In genomic region chr3:88120117-88120651, GRCm38 (mm10) we compare ENCODE assay signal across 22 mouse cellular contexts. TPM values are rescaled to one million over a fixed set of nuclear protein-coding genes. Genes with fewer than 3 reads are reported as not detected.
DNase-seq lines count a peak whose midpoint lies in the region; ATAC-seq and TF ChIP-seq lines count a peak whose summit lies in the region.
"Had no signal": no experiment of that assay in that cellular context is flagged by ENCODE, and none has a peak within 500 bp of the region (broad histone marks: within the 10 kb centered on the region; RNA-seq: fewer than 3 reads in every experiment).

No protein-coding gene starts in this region.

- 62% methylated on average over 19 of the region's 19 CpGs for WGBS in heart, embryonic 10.5 days

- intact Hi-C loops in gastrocnemius, postnatal 14 days (cut with DNase I; ENCODE audit: low total_unique reads) = no loop called here
- intact Hi-C loops in heart, postnatal 25 days (cut with DNase I) = loop anchor here (2.0 kb wide), 2 partner anchors 17 to 33 kb away; no protein-coding TSS in a partner anchor

- H3K36me3 ChIP-seq in heart, embryonic 10.5 days = peaks cover 53% of the 10 kb centered on the region

- no peak overlapping the region for H3K4me3 ChIP-seq in heart, embryonic 10.5 days
- H3K4me3 ChIP-seq in layer of hippocampus, adult 2 months = no peak overlapping the region
- H3K4me3 ChIP-seq: embryonic facial prominence, embryonic 13.5 days; forebrain, embryonic 10.5 days; liver, embryonic 12.5 days had no signal

- TF ChIP-seq CTCF in layer of hippocampus, adult 2 months (conservative IDR thresholded peaks at IDR 0.05) = no peak

- no peaks in the 10 kb centered on the region for H3K27me3 ChIP-seq in heart, embryonic 10.5 days (ENCODE audit: insufficient read depth, poor library complexity, severe bottlenecking)
- H3K27me3 ChIP-seq: embryonic facial prominence, embryonic 13.5 days; liver, embryonic 12.5 days had no signal

- H3K9me3 ChIP-seq in heart, embryonic 10.5 days = no peaks in the 10 kb centered on the region
- H3K9me3 ChIP-seq: embryonic facial prominence, embryonic 13.5 days; forebrain, embryonic 10.5 days; liver, embryonic 12.5 days had no signal

- no peak for ATAC-seq in monocyte, adult 5-6 weeks (replicated peaks; ENCODE audit: insufficient number of reproducible peaks, low FRiP score, low TSS enrichment, poor library complexity, severe bottlenecking)
- ATAC-seq: liver, embryonic 12.5 days had no signal

- DNase-seq in gastrocnemius, postnatal 14 days = peak; percentile 37
- DNase-seq in gastrocnemius, postnatal 4 days (ENCODE audit: low spot score in 2 of 2) = no peak
- DNase-seq in heart, embryonic 10.5 days (ENCODE audit: low spot score) = no peak
- peak; percentile 53 for DNase-seq in heart, postnatal 25 days (ENCODE audit: low spot score)
- DNase-seq in lung, postnatal 4 days = peak; percentile 25 to 53
- DNase-seq in T-cell, adult 2 months (ENCODE audit: low spot score) = no peak
- no peak for DNase-seq in layer of hippocampus, adult 2 months (ENCODE audit: low spot score in 2 of 2)
- DNase-seq: adrenal gland, postnatal 10 days; cerebellum, postnatal 14 days; retina, postnatal 1 day; spleen, adult 18-20 months; thymus, postnatal 4 days had no signal

- peak overlapping the region; percentile 82 for H3K27ac ChIP-seq in heart, embryonic 10.5 days
- no peak overlapping the region for H3K27ac ChIP-seq in layer of hippocampus, adult 2 months
- H3K27ac ChIP-seq: embryonic facial prominence, embryonic 13.5 days; forebrain, embryonic 10.5 days; liver, embryonic 12.5 days; stomach, postnatal 0 days had no signal

- H3K4me1 ChIP-seq in heart, embryonic 10.5 days = peaks cover 24% of the 10 kb centered on the region
- H3K4me1 ChIP-seq: embryonic facial prominence, embryonic 13.5 days; forebrain, embryonic 10.5 days had no signal

RNA-seq across cellular contexts. Expression of gene Mef2d, which starts 22.0 kb away (rescaled TPM):
- total RNA-seq in gastrocnemius, postnatal 14 days (2021) = 100 to 1,000 TPM; 136 to 137 TPM
- 100 to 1,000 TPM; 160 to 174 TPM for total RNA-seq in gastrocnemius, postnatal 4 days (2021)
- polyA plus RNA-seq in heart, embryonic 10.5 days (2016; fragmentation: Nextera tagmentation; extraction: Ambion mirVana) = 35.8 and 47.3 TPM in 2 replicates
- total RNA-seq in heart, postnatal 25 days (2021) = 100 to 1,000 TPM; 111 to 122 TPM
- total RNA-seq in monocyte, adult 5-6 weeks (2017) = 94.8 to 111 TPM (median 99.0 TPM) in 3 replicates
- total RNA-seq in layer of hippocampus, adult 2 months (2021) = 100 to 1,000 TPM; 206 to 210 TPM

RNA-seq across cellular contexts. Expression of gene Iqgap3, which starts 38.4 kb away (rescaled TPM):
- total RNA-seq in gastrocnemius, postnatal 14 days (2021) = 1 to 10 TPM; 2.5 to 2.7 TPM
- 10 to 100 TPM; 14.8 to 16.8 TPM for total RNA-seq in gastrocnemius, postnatal 4 days (2021)
- polyA plus RNA-seq in heart, embryonic 10.5 days (2016; fragmentation: Nextera tagmentation; extraction: Ambion mirVana) = 22.0 and 27.4 TPM in 2 replicates
- 1 to 10 TPM in 1 of 2 experiments, under 1 TPM in 1; 0.75 to 1.0 TPM for total RNA-seq in heart, postnatal 25 days (2021)
- total RNA-seq in monocyte, adult 5-6 weeks (2017) = not detected in 3 replicates
- total RNA-seq in layer of hippocampus, adult 2 months (2021) = under 1 TPM; 0.25 to 0.59 TPM

RNA-seq across cellular contexts. Expression of gene Ttc24, which starts 42.1 kb away (rescaled TPM):
- not detected for total RNA-seq in gastrocnemius, postnatal 14 days (2021)
- total RNA-seq in gastrocnemius, postnatal 4 days (2021) = not detected
- polyA plus RNA-seq in heart, embryonic 10.5 days (2016; fragmentation: Nextera tagmentation; extraction: Ambion mirVana) = 0.14 TPM in 1 of 2 replicates, not detected in the other
- not detected for total RNA-seq in heart, postnatal 25 days (2021)
- total RNA-seq in monocyte, adult 5-6 weeks (2017) = not detected in 3 replicates
- not detected for total RNA-seq in layer of hippocampus, adult 2 months (2021)
- total RNA-seq: adrenal gland, postnatal 10 days; layer of hippocampus, adult 8-10 months; left cerebral cortex, postnatal 14 days; megakaryocyte progenitor cell, adult 5-6 weeks had no signal
- polyA plus RNA-seq: forebrain, embryonic 10.5 days; kidney, embryonic 16.5 days; liver, embryonic 12.5 days; neural tube, embryonic 14.5 days; stomach, postnatal 0 days had no signal

Comparison
In these comparisons a context has a peak if more than half of its experiments do, and no peak if none do; other contexts are left out.
1. DNase-seq: peak in gastrocnemius, postnatal 14 days (single experiment), heart, postnatal 25 days (single experiment) and lung, postnatal 4 days (2 of 2); none in gastrocnemius, postnatal 4 days (0 of 2), heart, embryonic 10.5 days (single experiment), T-cell, adult 2 months (single experiment) and layer of hippocampus, adult 2 months (0 of 2).
2. RNA of gene Iqgap3, which starts 38.4 kb away (total RNA-seq): 14.8 to 16.8 TPM in gastrocnemius, postnatal 4 days; 2.5 to 2.7 TPM in gastrocnemius, postnatal 14 days, 0.75 to 1.0 TPM in heart, postnatal 25 days, 0.25 to 0.59 TPM in layer of hippocampus, adult 2 months and not detected in monocyte, adult 5-6 weeks; every median in the first group is over 4 times any median in the second.